Mouse (Mus musculus): ENCODE results near the gene Kat5. TPM values are rescaled to one million over a fixed set of nuclear protein-coding genes. Genes with fewer than 3 reads are reported as not detected.
A peak's percentile ranks its signal among the peaks of the same experiment; 100 is the strongest.

Kat5 gene
- total and polyA plus RNA-seq, 3 experiments, result 46.5 to 106 (median 62.8) TPM

- no peak for TF ChIP-seq MYC (IDR thresholded peaks at IDR 0.05; ENCODE audit: low read depth, low read length)
- TF ChIP-seq GABPA (IDR thresholded peaks at IDR 0.05; ENCODE audit: insufficient replicate concordance, low read depth, low read length), result no peak
- TF ChIP-seq NRF1 (IDR thresholded peaks at IDR 0.05; ENCODE audit: low read depth, low read length), result no peak
- peaks cover 9 to 31% of the 10 kb centered on the region in 2 experiments for H3K4me1 ChIP-seq (ENCODE audit: control insufficient read depth in 1 of 2, insufficient read depth in 2 of 2)
- no peak overlapping the region for H3K27ac ChIP-seq (ENCODE audit: insufficient read depth, low read depth)
- H3K9me3 ChIP-seq (replicated peaks; ENCODE audit: low read length), result no peaks in the 10 kb centered on the region
- in situ Hi-C loops (cut with MboI; ENCODE audit: low pct_ligation_motif_present, low pct_unique_long_range_greater_than_20kb, low sequenced_read_pairs), result no loop called here
- no peaks in the 10 kb centered on the region for H3K27me3 ChIP-seq (replicated peaks)
- H3K79me2 ChIP-seq (replicated peaks; ENCODE audit: control insufficient read depth, extremely low read depth, insufficient read depth, poor library complexity, severe bottlenecking), result peaks cover 14% of the 10 kb centered on the region
- DNase-seq (ENCODE audit: extremely low read depth), result no peak
- H3K9ac ChIP-seq (ENCODE audit: insufficient read depth, low read depth), result no peak overlapping the region
- no peak overlapping the region for H3K4me3 ChIP-seq (replicated peaks in 1 of 3; ENCODE audit: low read depth in 2 of 3, low read length in 2 of 3, poor library complexity in 1 of 3)
- H3K36me3 ChIP-seq (replicated peaks in 1 of 2; ENCODE audit: control insufficient read depth in 1 of 2, insufficient read depth in 1 of 2, low read length in 1 of 2), result peaks cover 54 to 58% of the 10 kb centered on the region in 2 experiments
- no peak overlapping the region for H3K4me2 ChIP-seq (ENCODE audit: insufficient read depth, low read depth, poor library complexity, severe bottlenecking)
- dilution Hi-C loops (cut with MboI; ENCODE audit: extremely low pct_ligation_motif_present, extremely low pct_unique_long_range_greater_than_20kb, low sequenced_read_pairs), result no loop called here
Measured at GRCm38 (mm10) chr19:5603664-5604063, 6.4 kb downstream of the Kat5 start.

- Histone ChIP-seq H3K27me3 (replicated peaks) (no peaks in the 10 kb centered on the region), H3K79me2 (replicated peaks; ENCODE audit: control insufficient read depth, extremely low read depth, insufficient read depth, poor library complexity, severe bottlenecking) (peaks cover 12% of the 10 kb centered on the region), H3K4me2 (ENCODE audit: insufficient read depth, low read depth, poor library complexity, severe bottlenecking) (peak within 1 kb of the TSS; percentile 70), H3K4me1 (ENCODE audit: control insufficient read depth in 1 of 2, insufficient read depth in 2 of 2) (peaks cover 10 to 24% of the 10 kb centered on the region in 2 experiments), H3K4me3 (replicated peaks in 1 of 3; ENCODE audit: low read depth in 2 of 3, low read length in 2 of 3, poor library complexity in 1 of 3) (peak within 1 kb of the TSS; percentile 74 to 99 (median 86)), H3K36me3 (replicated peaks in 1 of 2; ENCODE audit: control insufficient read depth in 1 of 2, insufficient read depth in 1 of 2, low read length in 1 of 2) (peaks cover 38 to 40% of the 10 kb centered on the region in 2 experiments), H3K27ac (ENCODE audit: insufficient read depth, low read depth) (peak within 1 kb of the TSS; percentile 76), H3K9ac (ENCODE audit: insufficient read depth, low read depth) (peak within 1 kb of the TSS; percentile 81), H3K9me3 (replicated peaks; ENCODE audit: low read length) (no peaks in the 10 kb centered on the region)
- peak; percentile 86 for DNase-seq (ENCODE audit: extremely low read depth)
- in situ Hi-C loops (cut with MboI; ENCODE audit: low pct_ligation_motif_present, low pct_unique_long_range_greater_than_20kb, low sequenced_read_pairs) (no loop called here), dilution Hi-C loops (cut with MboI; ENCODE audit: extremely low pct_ligation_motif_present, extremely low pct_unique_long_range_greater_than_20kb, low sequenced_read_pairs) (no loop called here)
- peak; percentile 70 for TF ChIP-seq TCF12 (IDR thresholded peaks at IDR 0.05; ENCODE audit: low read depth, low read length)
- no peak for TF ChIP-seq ZNF384 (IDR thresholded peaks at IDR 0.05; ENCODE audit: low read depth, low read length)
- TF ChIP-seq BHLHE40 (IDR thresholded peaks at IDR 0.05; ENCODE audit: low read depth, low read length), result no peak; the same call in 1 of the 2 replicates
- no peak for TF ChIP-seq ZC3H11A (IDR thresholded peaks at IDR 0.05; ENCODE audit: low read depth, low read length)
- TF ChIP-seq SIN3A (IDR thresholded peaks at IDR 0.05; ENCODE audit: low read length), result no peak; the same call in 1 of the 2 replicates
- no peak for TF ChIP-seq CTCF (conservative IDR thresholded peaks at IDR 0.05 in 1 of 2, IDR thresholded peaks at IDR 0.05 in 1 of 2; ENCODE audit: low read depth in 2 of 2, low read length in 2 of 2)
- TF ChIP-seq MAX (IDR thresholded peaks at IDR 0.05; ENCODE audit: low read length), result peak; percentile 49
- TF ChIP-seq KAT2A (IDR thresholded peaks at IDR 0.05; ENCODE audit: insufficient replicate concordance, low read length), result peak; percentile 95; the same call in 1 of the 2 replicates
- peak; percentile 82 for TF ChIP-seq ELF1 (IDR thresholded peaks at IDR 0.05; ENCODE audit: low read depth, low read length)
- TF ChIP-seq ZKSCAN1 (IDR thresholded peaks at IDR 0.05; ENCODE audit: borderline replicate concordance, low read depth, low read length), result no peak
- TF ChIP-seq CHD2 (IDR thresholded peaks at IDR 0.05; ENCODE audit: low read length), result no peak
- peak; percentile 98 for TF ChIP-seq HCFC1 (IDR thresholded peaks at IDR 0.05; ENCODE audit: low read depth, low read length)
- TF ChIP-seq POLR2A (IDR thresholded peaks at IDR 0.05; ENCODE audit: low read depth, low read length), result peak; percentile 86
- no peak for TF ChIP-seq MAZ (IDR thresholded peaks at IDR 0.05; ENCODE audit: low read depth, low read length)
- TF ChIP-seq JUND (conservative IDR thresholded peaks at IDR 0.05; ENCODE audit: low read depth, low read length), result no peak
- TF ChIP-seq E2F4 (IDR thresholded peaks at IDR 0.05; ENCODE audit: insufficient replicate concordance, low read depth, low read length), result peak; percentile 68; the same call in 1 of the 2 replicates
- TF ChIP-seq IRF4 (IDR thresholded peaks at IDR 0.05; ENCODE audit: low read depth, low read length), result no peak; the same call in 1 of the 2 replicates
- TF ChIP-seq GABPA (IDR thresholded peaks at IDR 0.05; ENCODE audit: insufficient replicate concordance, low read depth, low read length), result peak; percentile 50; the same call in 1 of the 2 replicates
- TF ChIP-seq ZMIZ1 (IDR thresholded peaks at IDR 0.05; ENCODE audit: low read depth, low read length), result no peak
- TF ChIP-seq MYC (IDR thresholded peaks at IDR 0.05; ENCODE audit: low read depth, low read length), result peak; percentile 86; the same call in 1 of the 2 replicates
- TF ChIP-seq NELFE (IDR thresholded peaks at IDR 0.05; ENCODE audit: low read depth, low read length), result peak; percentile 69
- TF ChIP-seq MEF2A (IDR thresholded peaks at IDR 0.05; ENCODE audit: borderline replicate concordance, low read depth, low read length), result no peak
- peak; percentile 45; the same call in 1 of the 2 replicates for TF ChIP-seq NRF1 (IDR thresholded peaks at IDR 0.05; ENCODE audit: low read depth, low read length)
- no peak for TF ChIP-seq UBTF (IDR thresholded peaks at IDR 0.05; ENCODE audit: low read depth, low read length)
- TF ChIP-seq TBP (conservative IDR thresholded peaks at IDR 0.05; ENCODE audit: low read depth, low read length), result peak; percentile 73
- TF ChIP-seq PAX5 (IDR thresholded peaks at IDR 0.05; ENCODE audit: low read length), result no peak
Measured at GRCm38 (mm10) chr19:5601752-5602541, 8.1 kb downstream of the Kat5 start, which contains the start of gene Rnaseh2c. Gene Rnaseh2c (plus strand): TSS chr19:5601873.
